Mouse (Mus musculus): ENCODE measurements around the gene Lepr. TPM values are rescaled to one million over a fixed set of nuclear protein-coding genes. Genes with fewer than 3 reads are reported as not detected.

The Lepr gene
- polyA plus RNA-seq, 1 experiment = 0.25 TPM

- no peaks in the 10 kb centered on the region for H3K36me3 ChIP-seq (ENCODE audit: control insufficient read depth, insufficient read depth)
- no peaks in the 10 kb centered on the region for H3K79me2 ChIP-seq (ENCODE audit: control insufficient read depth, insufficient read depth)
- H3K27me3 ChIP-seq (ENCODE audit: control insufficient read depth, insufficient read depth, insufficient read length) = no peaks in the 10 kb centered on the region
- TF ChIP-seq E2F4 (IDR thresholded peaks at IDR 0.05; ENCODE audit: insufficient read depth) = no peak
- TF ChIP-seq REST (IDR thresholded peaks at IDR 0.05; ENCODE audit: insufficient read depth, insufficient read length) = no peak
- no peak for TF ChIP-seq MYOG (IDR thresholded peaks at IDR 0.05; ENCODE audit: control insufficient read depth in 1 of 3, insufficient read depth in 1 of 3, insufficient read length in 2 of 3, low read depth in 2 of 3)
- TF ChIP-seq USF1 (IDR thresholded peaks at IDR 0.05; ENCODE audit: low read depth) = no peak
- TF ChIP-seq TCF3 (IDR thresholded peaks at IDR 0.05; ENCODE audit: insufficient read length, low read depth) = no peak
- TF ChIP-seq SRF (IDR thresholded peaks at IDR 0.05; ENCODE audit: control insufficient read depth, insufficient read length, low read depth) = no peak
- no peak for TF ChIP-seq TCF12 (IDR thresholded peaks at IDR 0.05; ENCODE audit: insufficient read depth, poor library complexity, severe bottlenecking)
- no peak for TF ChIP-seq POLR2A (IDR thresholded peaks at IDR 0.05; ENCODE audit: insufficient read length, low read depth)
- TF ChIP-seq MYOD1 (IDR thresholded peaks at IDR 0.05; ENCODE audit: control insufficient read depth in 1 of 3, insufficient read length in 2 of 3, low read depth in 2 of 3) = no peak
- no peak for TF ChIP-seq POLR2AphosphoS2 (IDR thresholded peaks at IDR 0.05; ENCODE audit: insufficient read length, low read depth)
- no peak for TF ChIP-seq MAX (IDR thresholded peaks at IDR 0.05; ENCODE audit: low read depth)
- TF ChIP-seq CEBPB (IDR thresholded peaks at IDR 0.05; ENCODE audit: insufficient read depth, poor library complexity, severe bottlenecking) = no peak
- no peak overlapping the region for H3ac ChIP-seq (ENCODE audit: control insufficient read depth, insufficient read length)
- H3K4me2 ChIP-seq (ENCODE audit: low read depth) = no peak overlapping the region
- no peak overlapping the region for H3K4me3 ChIP-seq
Observed at GRCm38 (mm10) chr4:101707234-101707633, 10.0 kb upstream of the Lepr start.

GRCm38 (mm10) chr4:101707953-101708352 lies 9.3 kb upstream of the Lepr start:
- Histone ChIP-seq H3K79me2 (ENCODE audit: control insufficient read depth, insufficient read depth) (no peaks in the 10 kb centered on the region), H3K4me3 (no peak overlapping the region), H3K4me2 (ENCODE audit: low read depth) (no peak overlapping the region), H3K27me3 (ENCODE audit: control insufficient read depth, insufficient read depth, insufficient read length) (no peaks in the 10 kb centered on the region), H3ac (ENCODE audit: control insufficient read depth, insufficient read length) (no peak overlapping the region), H3K36me3 (ENCODE audit: control insufficient read depth, insufficient read depth) (no peaks in the 10 kb centered on the region)
- TF ChIP-seq REST (IDR thresholded peaks at IDR 0.05; ENCODE audit: insufficient read depth, insufficient read length) (no peak), MAX (IDR thresholded peaks at IDR 0.05; ENCODE audit: low read depth) (no peak), MYOG (IDR thresholded peaks at IDR 0.05; ENCODE audit: control insufficient read depth in 1 of 3, insufficient read depth in 1 of 3, insufficient read length in 2 of 3, low read depth in 2 of 3) (no peak), POLR2AphosphoS2 (IDR thresholded peaks at IDR 0.05; ENCODE audit: insufficient read length, low read depth) (no peak), MYOD1 (IDR thresholded peaks at IDR 0.05; ENCODE audit: control insufficient read depth in 1 of 3, insufficient read length in 2 of 3, low read depth in 2 of 3) (no peak), USF1 (IDR thresholded peaks at IDR 0.05; ENCODE audit: low read depth) (no peak), POLR2A (IDR thresholded peaks at IDR 0.05; ENCODE audit: insufficient read length, low read depth) (no peak), E2F4 (IDR thresholded peaks at IDR 0.05; ENCODE audit: insufficient read depth) (no peak), TCF12 (IDR thresholded peaks at IDR 0.05; ENCODE audit: insufficient read depth, poor library complexity, severe bottlenecking) (no peak), CEBPB (IDR thresholded peaks at IDR 0.05; ENCODE audit: insufficient read depth, poor library complexity, severe bottlenecking) (no peak), TCF3 (IDR thresholded peaks at IDR 0.05; ENCODE audit: insufficient read length, low read depth) (no peak), SRF (IDR thresholded peaks at IDR 0.05; ENCODE audit: control insufficient read depth, insufficient read length, low read depth) (no peak)

DNA sequence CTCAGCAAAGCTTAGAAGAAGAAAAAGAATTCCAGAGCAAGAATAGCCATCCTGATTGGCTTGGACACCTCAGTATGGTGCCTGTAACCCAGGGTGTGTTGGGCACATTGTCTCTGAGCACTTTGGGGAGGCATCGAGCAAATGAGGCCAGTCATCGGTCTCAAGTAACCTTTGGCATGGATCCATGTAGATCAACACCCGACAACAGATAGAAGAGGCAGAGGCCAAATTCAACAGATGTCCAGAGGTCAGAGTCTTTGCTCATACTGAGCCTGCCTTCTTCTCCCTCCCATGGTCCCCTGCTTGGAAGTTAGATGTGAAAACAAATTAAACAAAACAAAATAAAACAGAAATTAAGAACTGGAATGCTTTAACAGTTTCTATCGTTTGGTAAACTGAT lies 6.8 kb upstream of the Lepr start:
- Histone ChIP-seq H3K4me2 (ENCODE audit: low read depth) (no peak overlapping the region), H3K27me3 (ENCODE audit: control insufficient read depth, insufficient read depth, insufficient read length) (no peaks in the 10 kb centered on the region), H3K4me3 (no peak overlapping the region), H3K36me3 (ENCODE audit: control insufficient read depth, insufficient read depth) (no peaks in the 10 kb centered on the region), H3K79me2 (ENCODE audit: control insufficient read depth, insufficient read depth) (no peaks in the 10 kb centered on the region), H3ac (ENCODE audit: control insufficient read depth, insufficient read length) (no peak overlapping the region)
- TF ChIP-seq POLR2AphosphoS2 (IDR thresholded peaks at IDR 0.05; ENCODE audit: insufficient read length, low read depth) (no peak), MYOG (IDR thresholded peaks at IDR 0.05; ENCODE audit: control insufficient read depth in 1 of 3, insufficient read depth in 1 of 3, insufficient read length in 2 of 3, low read depth in 2 of 3) (no peak), POLR2A (IDR thresholded peaks at IDR 0.05; ENCODE audit: insufficient read length, low read depth) (no peak), E2F4 (IDR thresholded peaks at IDR 0.05; ENCODE audit: insufficient read depth) (no peak), TCF12 (IDR thresholded peaks at IDR 0.05; ENCODE audit: insufficient read depth, poor library complexity, severe bottlenecking) (no peak), MYOD1 (IDR thresholded peaks at IDR 0.05; ENCODE audit: control insufficient read depth in 1 of 3, insufficient read length in 2 of 3, low read depth in 2 of 3) (no peak), CEBPB (IDR thresholded peaks at IDR 0.05; ENCODE audit: insufficient read depth, poor library complexity, severe bottlenecking) (no peak), USF1 (IDR thresholded peaks at IDR 0.05; ENCODE audit: low read depth) (no peak), REST (IDR thresholded peaks at IDR 0.05; ENCODE audit: insufficient read depth, insufficient read length) (no peak), TCF3 (IDR thresholded peaks at IDR 0.05; ENCODE audit: insufficient read length, low read depth) (no peak), MAX (IDR thresholded peaks at IDR 0.05; ENCODE audit: low read depth) (no peak), SRF (IDR thresholded peaks at IDR 0.05; ENCODE audit: control insufficient read depth, insufficient read length, low read depth) (no peak)

DNA sequence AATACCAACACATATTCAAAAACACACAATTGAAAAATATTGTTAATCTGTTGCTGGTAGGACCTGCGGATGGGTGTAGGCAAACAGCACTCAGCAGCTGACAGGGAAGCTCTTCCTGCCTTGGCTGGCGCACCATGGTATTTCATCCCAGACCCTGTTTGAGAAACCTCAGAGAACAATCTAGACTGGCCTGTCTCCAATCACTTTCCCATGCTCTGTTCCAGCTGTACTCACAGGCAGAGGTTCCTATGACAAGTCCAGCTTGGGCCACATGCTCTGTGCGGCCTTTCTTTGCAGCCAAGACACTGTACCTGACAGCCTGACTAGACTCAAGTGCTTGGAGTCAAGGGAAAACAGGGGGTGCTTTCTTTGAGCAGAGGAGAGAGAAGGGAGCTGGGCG lies 6.1 kb upstream of the Lepr start:
- no peak overlapping the region for H3ac ChIP-seq (ENCODE audit: control insufficient read depth, insufficient read length)
- no peaks in the 10 kb centered on the region for H3K27me3 ChIP-seq (ENCODE audit: control insufficient read depth, insufficient read depth, insufficient read length)
- no peaks in the 10 kb centered on the region for H3K36me3 ChIP-seq (ENCODE audit: control insufficient read depth, insufficient read depth)
- H3K4me2 ChIP-seq (ENCODE audit: low read depth) = no peak overlapping the region
- TF ChIP-seq POLR2AphosphoS2 (IDR thresholded peaks at IDR 0.05; ENCODE audit: insufficient read length, low read depth) (no peak), E2F4 (IDR thresholded peaks at IDR 0.05; ENCODE audit: insufficient read depth) (no peak), USF1 (IDR thresholded peaks at IDR 0.05; ENCODE audit: low read depth) (no peak), MYOG (IDR thresholded peaks at IDR 0.05; ENCODE audit: control insufficient read depth in 1 of 3, insufficient read depth in 1 of 3, insufficient read length in 2 of 3, low read depth in 2 of 3) (no peak), TCF3 (IDR thresholded peaks at IDR 0.05; ENCODE audit: insufficient read length, low read depth) (no peak), TCF12 (IDR thresholded peaks at IDR 0.05; ENCODE audit: insufficient read depth, poor library complexity, severe bottlenecking) (no peak), POLR2A (IDR thresholded peaks at IDR 0.05; ENCODE audit: insufficient read length, low read depth) (no peak), MYOD1 (IDR thresholded peaks at IDR 0.05; ENCODE audit: control insufficient read depth in 1 of 3, insufficient read length in 2 of 3, low read depth in 2 of 3) (no peak), REST (IDR thresholded peaks at IDR 0.05; ENCODE audit: insufficient read depth, insufficient read length) (no peak), MAX (IDR thresholded peaks at IDR 0.05; ENCODE audit: low read depth) (no peak), CEBPB (IDR thresholded peaks at IDR 0.05; ENCODE audit: insufficient read depth, poor library complexity, severe bottlenecking) (no peak), SRF (IDR thresholded peaks at IDR 0.05; ENCODE audit: control insufficient read depth, insufficient read length, low read depth) (no peak)
- no peaks in the 10 kb centered on the region for H3K79me2 ChIP-seq (ENCODE audit: control insufficient read depth, insufficient read depth)
- no peak overlapping the region for H3K4me3 ChIP-seq
